Mouse (Mus musculus) frontal cortex, postnatal 25 days (tissue): ENCODE data around the gene Chn1.

Source experiments
- DNase-seq, 2 experiments: peaks; one replicate each; pipeline ENCODE4 v3.0.0; 2022; ENCODE audit warnings: low spot score in 2 of 2

The Chn1 gene

GRCm38 (mm10) chr2:73560899-73561664, 214.1 kb downstream of the Chn1 start:
- DNase-seq: no peak
